Mouse (Mus musculus): ENCODE results near the gene Duoxa2. TPM values are rescaled to one million over a fixed set of nuclear protein-coding genes. Genes with fewer than 3 reads are reported as not detected.
A peak's percentile ranks its signal among the peaks of the same experiment; 100 is the strongest.

Duoxa2 gene
- total RNA-seq (2021): not detected
- long read RNA-seq, experiment 1: 0 reads
- long read RNA-seq, experiment 2: 0 reads

GRCm38 (mm10) chr2:122298596-122299490 is at the start of gene Duoxa2:
TSS of gene Duoxa2 (plus strand) at chr2:122298900.
- intact Hi-C loops (cut with DNase I; ENCODE audit: low total_unique reads): no loop called here
- peak; percentile 36 for DNase-seq

DNA sequence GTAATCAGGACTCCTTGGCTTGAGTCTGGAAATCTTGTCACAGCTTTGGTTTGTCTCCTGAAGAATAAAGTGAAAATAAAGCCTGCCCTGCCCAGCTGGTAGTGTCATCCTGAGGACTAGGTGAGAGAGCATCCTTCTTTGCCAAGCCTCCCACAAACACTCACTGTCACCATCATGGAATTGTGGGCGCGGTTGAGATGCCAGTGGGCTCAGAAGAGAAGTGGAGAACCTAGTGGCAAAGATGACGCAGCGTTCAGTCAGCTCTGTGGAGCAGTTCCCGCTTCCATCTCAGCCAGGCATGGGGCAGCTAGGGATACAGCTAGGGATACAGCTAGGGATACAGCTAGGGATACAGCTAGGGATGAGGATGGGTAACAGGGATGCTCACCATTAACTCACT is 42.7 kb upstream of the Duoxa2 start:
- no peak for DNase-seq
- intact Hi-C loops (cut with DNase I; ENCODE audit: low total_unique reads): no loop called here

- no peak for DNase-seq
- intact Hi-C loops (cut with DNase I; ENCODE audit: low total_unique reads): no loop called here
Measured at GRCm38 (mm10) chr2:122260729-122261128, 38.0 kb upstream of the Duoxa2 start.

DNA sequence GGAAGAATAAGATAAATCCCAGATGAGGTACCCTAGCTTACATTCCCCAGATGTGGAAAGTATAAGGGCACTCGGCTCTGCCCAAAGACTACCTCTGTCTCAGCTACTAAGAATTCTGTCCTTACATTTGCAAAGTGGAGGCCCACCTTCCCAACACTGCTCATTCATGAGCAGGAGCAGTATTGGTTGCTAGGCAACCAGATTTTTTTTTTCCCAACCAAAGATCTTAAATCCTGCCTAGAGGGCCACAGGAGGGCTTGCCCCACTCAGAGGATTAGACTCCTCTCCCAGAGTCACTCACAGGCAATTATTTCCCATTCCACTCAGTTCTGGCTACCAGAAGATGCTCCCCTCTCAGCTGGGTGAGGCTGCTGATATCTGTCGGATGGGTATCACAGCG is 34.0 kb upstream of the Duoxa2 start:
- intact Hi-C loops (cut with DNase I; ENCODE audit: low total_unique reads): no loop called here
- no peak for DNase-seq

DNA sequence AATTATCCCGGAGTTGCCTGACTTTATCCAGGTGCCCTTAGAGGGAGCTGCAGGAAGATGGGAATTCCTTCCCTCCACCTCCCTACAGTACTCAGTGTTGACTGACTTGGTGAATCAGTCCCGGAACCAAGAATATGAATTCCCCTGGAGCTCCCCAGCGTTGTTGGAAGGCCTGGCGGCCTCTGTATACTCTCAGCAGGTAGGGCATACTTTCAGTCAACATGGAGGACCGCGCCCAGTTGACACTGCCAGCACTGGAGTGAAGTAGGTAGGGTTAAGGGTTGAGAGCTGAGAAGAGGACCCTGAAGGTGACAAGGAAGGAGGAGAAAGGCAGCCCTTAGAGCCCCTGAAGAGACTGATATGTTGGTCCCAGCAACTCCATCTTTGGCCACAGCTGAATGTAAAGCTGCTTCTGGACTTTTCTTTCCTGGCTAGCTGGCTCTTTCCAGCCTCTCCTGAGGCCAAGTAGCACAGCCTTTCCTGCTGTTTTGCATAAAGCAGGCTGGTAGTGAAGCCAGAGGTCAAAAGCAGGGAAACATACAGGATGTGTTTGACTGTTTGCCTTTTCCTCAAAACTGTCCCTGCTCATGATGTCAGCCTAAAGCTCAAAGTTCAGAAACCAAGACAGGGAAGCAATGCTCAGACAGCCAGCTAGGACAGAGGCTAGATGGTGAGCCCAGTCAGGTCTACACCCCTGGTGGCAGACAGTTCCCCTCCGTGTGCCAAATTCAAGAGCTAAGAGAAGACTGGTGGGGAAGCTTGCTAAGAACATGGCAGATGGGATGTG is 32.1 kb upstream of the Duoxa2 start:
- intact Hi-C loops (cut with DNase I; ENCODE audit: low total_unique reads): no loop called here

GRCm38 (mm10) chr2:122278769-122279168 is 19.9 kb upstream of the Duoxa2 start:
- intact Hi-C loops (cut with DNase I; ENCODE audit: low total_unique reads): no loop called here
- DNase-seq: no peak

More for the DNA sequence above, 32.1 kb upstream of the Duoxa2 start:
- no peak for DNase-seq

DNA sequence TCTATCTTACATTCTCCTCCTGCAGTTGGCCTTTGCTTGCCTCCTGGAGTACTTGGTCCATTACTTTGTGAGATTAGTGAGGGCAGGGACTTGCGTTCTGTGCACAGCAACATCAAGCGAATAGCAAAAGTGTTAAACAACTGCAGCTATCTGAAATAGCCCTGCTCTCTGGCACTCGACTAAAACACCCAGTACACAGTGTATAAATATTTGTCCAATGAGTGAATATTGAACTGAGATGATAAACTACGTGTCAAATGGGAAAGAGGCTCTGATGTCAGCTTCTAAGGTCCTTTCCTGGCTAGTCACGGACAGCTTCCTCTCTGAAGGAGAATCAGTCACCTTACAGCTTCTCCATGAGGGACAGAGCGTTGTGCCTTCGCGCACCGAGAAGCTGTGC is 14.6 kb upstream of the Duoxa2 start:
- DNase-seq: no peak
- intact Hi-C loops (cut with DNase I; ENCODE audit: low total_unique reads): no loop called here

GRCm38 (mm10) chr2:122286137-122286536 is 12.6 kb upstream of the Duoxa2 start:
- DNase-seq: no peak
- intact Hi-C loops (cut with DNase I; ENCODE audit: low total_unique reads): no loop called here

DNA sequence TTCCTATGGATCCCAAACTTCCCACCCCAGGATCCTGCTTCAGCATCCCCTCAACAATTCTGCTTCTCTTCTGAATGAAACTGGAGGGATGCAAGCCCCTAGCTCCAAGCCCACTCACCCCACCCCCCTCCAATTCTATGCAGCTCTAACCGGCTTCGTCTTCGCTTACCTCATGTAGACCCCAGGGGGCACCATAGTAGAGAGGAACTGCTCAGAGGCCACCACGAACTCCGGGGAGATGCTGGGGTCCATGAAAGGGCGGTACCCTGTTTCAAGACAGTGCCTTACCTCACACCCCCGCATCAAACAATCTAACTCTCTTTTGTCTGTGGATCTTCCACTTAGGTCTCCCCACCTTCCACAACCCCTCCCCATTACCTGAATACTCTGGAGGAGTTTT is 3.8 kb upstream of the Duoxa2 start:
- intact Hi-C loops (cut with DNase I; ENCODE audit: low total_unique reads): no loop called here

DNA sequence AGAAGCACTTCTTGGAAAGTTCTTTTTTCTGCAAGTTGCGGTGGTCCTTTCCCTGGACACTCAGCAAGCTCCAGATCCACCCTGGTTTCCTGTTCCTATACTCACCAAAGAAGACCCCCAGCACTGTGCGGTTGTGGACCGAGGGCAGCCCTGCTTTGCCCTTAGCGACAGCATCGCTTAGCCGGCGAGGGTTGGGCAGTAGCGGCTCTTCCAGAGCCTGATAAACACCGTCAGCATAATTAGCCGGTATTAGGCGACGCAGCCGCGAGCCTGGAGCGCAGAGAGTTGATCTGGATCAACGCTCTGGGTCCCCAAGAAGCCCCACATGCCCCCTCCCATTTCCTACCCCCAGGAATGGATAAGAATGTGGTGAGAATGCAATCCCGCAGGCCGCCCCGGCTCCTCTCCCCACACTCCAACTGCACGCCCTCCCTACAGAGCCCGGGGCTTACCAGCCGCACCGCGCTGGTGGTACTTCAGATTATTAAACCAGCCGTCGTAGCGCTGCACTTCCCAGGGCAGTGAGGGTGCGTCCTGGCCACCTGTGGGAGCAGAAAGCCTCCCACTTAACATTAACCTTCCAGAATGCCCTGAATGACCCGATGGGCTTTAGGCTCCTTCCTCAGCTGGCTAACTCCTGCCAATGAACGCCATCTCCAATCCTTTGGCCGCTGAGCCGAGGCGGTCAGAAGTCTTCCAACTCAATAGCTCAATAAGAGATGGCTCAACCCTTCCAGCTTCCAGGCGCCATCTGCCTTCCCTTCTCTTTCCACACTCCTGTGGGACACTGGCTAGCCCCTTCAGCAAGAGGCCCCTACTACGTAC is 1.2 kb upstream of the Duoxa2 start:
- DNase-seq: no peak
- intact Hi-C loops (cut with DNase I; ENCODE audit: low total_unique reads): no loop called here

More for the DNA sequence above, 3.8 kb upstream of the Duoxa2 start:
- no peak for DNase-seq

DNA sequence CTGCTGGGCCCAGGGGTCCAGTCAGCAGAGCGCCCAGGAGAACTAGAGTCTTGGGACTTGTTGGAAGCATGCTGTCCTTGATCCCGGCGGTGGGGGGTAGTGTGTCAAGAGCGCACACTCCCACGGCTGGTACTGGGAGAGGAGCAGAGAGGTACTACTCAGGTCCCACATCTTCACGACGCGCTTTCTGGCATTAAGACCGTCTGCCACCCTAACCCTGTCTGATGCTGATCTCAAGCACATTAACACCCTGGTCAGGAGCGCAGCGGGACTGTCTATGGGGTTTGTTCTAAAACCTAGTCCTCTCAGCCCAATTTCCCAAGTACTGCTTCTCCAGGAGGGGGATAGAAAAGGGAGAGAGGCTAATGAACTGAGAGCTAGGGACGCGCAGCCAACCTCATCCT is 602 bp upstream of the Duoxa2 start, which contains the start of gene Duox2:
Duox2 (minus strand) TSS at position 354 of the 404 bp plus-strand sequence.
- no peak for DNase-seq
- intact Hi-C loops (cut with DNase I; ENCODE audit: low total_unique reads): no loop called here

GRCm38 (mm10) chr2:122299911-122300655 is 1.4 kb downstream of the Duoxa2 start:
- no peak for DNase-seq
- intact Hi-C loops (cut with DNase I; ENCODE audit: low total_unique reads): loop anchor here (5.0 kb wide), 1 partner anchor 108 kb away; no protein-coding TSS in a partner anchor

- DNase-seq: no peak
- intact Hi-C loops (cut with DNase I; ENCODE audit: low total_unique reads): loop anchor here (5.0 kb wide), 1 partner anchor 108 kb away; no protein-coding TSS in a partner anchor
Measured at GRCm38 (mm10) chr2:122300656-122301020, 1.9 kb downstream of the Duoxa2 start.

DNA sequence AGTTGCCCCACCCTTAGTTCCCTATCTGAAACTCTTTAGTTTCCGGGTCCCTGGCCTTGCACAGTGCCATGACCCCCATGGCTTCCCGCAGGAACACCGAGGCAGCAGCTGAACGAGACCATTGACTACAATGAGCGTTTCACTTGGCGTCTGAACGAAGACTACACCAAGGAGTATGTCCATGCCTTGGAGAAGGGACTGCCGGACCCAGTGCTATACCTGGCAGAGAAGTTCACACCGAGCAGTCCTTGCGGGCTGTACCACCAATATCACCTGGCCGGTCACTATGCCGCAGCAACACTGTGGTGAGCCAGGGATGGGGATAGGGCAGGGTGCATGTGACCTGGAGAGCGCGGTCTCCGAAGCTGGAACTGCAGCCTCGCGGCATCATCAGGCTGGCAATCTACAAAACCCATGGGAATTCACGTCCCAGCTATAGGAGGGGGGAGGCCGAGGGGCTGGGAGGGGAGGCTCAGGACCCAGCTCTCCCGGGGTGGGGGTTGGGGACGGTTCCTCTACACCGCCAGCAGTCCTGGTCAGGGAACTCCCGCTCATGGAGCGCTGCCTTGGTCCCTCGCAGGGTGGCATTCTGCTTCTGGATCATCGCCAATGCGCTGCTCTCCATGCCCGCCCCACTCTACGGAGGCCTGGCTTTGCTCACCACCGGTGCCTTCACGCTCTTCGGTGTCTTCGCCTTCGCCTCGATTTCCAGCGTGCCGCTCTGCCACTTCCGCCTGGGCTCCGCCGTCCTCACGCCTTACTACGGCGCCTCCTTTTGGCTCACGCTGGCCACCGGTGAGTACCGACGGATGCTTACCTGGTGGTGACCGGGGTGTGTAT is 2.6 kb downstream of the Duoxa2 start:
- intact Hi-C loops (cut with DNase I; ENCODE audit: low total_unique reads): loop anchor here (5.0 kb wide), 1 partner anchor 109 kb away; no protein-coding TSS in a partner anchor
- DNase-seq: no peak

GRCm38 (mm10) chr2:122301921-122302573 is 3.3 kb downstream of the Duoxa2 start:
- DNase-seq: no peak
- intact Hi-C loops (cut with DNase I; ENCODE audit: low total_unique reads): loop anchor here (5.0 kb wide), 1 partner anchor 110 kb away; no protein-coding TSS in a partner anchor

DNA sequence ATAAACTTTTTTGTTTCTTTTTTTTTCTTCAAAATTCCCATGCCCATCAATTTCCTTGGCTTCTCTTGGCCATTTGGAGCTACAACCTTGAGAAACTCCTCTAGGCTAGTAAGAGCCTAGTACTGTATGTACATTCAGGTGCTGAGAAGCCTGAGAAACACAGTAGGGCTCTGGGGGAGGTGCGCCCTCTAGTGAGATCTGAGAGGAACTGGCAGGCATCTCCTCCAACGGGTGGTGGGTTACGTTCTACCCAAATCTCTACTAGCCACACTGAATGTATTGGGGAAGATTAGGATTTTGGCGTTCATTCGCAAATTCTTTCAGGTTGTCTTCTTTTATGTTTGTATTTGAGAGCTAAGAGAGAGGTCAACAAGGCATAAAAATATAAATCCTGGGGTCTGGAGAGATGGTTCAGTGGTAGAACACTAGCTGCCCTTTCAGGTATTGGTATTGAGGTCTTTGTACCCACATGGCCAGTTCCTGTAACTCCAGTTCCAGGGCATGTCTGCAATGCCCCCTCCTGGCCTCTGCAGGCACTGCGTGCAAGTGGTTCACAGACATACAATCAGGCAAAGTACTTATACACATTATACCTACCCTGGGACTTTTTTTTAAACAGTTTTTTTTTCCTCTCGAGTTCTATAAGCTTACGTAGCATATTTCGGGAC is 4.0 kb downstream of the Duoxa2 start:
- intact Hi-C loops (cut with DNase I; ENCODE audit: low total_unique reads): loop anchor here (5.0 kb wide), 1 partner anchor 110 kb away; no protein-coding TSS in a partner anchor
- DNase-seq: peak; percentile 43

GRCm38 (mm10) chr2:122304544-122304943 is 5.8 kb downstream of the Duoxa2 start:
- intact Hi-C loops (cut with DNase I; ENCODE audit: low total_unique reads): loop anchor here (5.0 kb wide), 1 partner anchor 112 kb away; no protein-coding TSS in a partner anchor
- DNase-seq: no peak
